ENCODE assay signal across 15 mouse cellular contexts in the genomic region with DNA sequence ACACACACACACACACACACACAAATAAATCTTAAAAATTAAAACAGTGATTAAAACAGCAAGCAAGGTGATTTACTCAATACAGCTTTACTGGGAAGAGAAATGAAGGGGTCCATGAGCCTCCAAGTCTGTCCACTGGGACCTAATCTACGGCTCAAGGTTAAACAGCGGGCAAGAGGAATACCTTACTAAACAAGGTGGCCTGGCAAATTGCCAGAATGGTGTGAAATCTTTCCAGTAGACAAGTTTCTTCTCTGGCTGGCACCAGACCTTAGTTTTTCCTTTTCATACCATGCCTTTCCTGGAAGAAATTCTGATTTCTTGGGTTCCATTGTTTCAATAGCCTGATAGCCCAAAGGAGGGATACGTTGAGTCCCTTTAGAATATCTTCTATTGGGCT. TPM values are rescaled to one million over a fixed set of nuclear protein-coding genes. Genes with fewer than 3 reads are reported as not detected.
A peak's percentile ranks its signal among the peaks of the same experiment; 100 is the strongest.
DNase-seq lines count a peak whose midpoint lies in the region; ATAC-seq and TF ChIP-seq lines count a peak whose summit lies in the region.
"Had no signal": no experiment of that assay in that cellular context is flagged by ENCODE, and none has a peak within 500 bp of the region (broad histone marks: within the 10 kb centered on the region; RNA-seq: fewer than 3 reads in every experiment).

No protein-coding gene starts in this region.

- WGBS in embryonic facial prominence, embryonic 14.5 days: 86% methylated on average over 3 of the region's 3 CpGs
- WGBS in embryonic facial prominence, embryonic 10.5 days: 95% methylated on average over 3 of the region's 3 CpGs
- WGBS in kidney, adult 2 months: 45% methylated on average over 3 of the region's 3 CpGs

- H3K27ac ChIP-seq in embryonic facial prominence, embryonic 14.5 days (replicated peaks; ENCODE audit: low read depth, low read length): no peak overlapping the region
- H3K27ac ChIP-seq in embryonic facial prominence, embryonic 10.5 days (replicated peaks): no peak overlapping the region
- peak overlapping the region; percentile 72 for H3K27ac ChIP-seq in kidney, adult 2 months (ENCODE audit: insufficient read depth, low read depth, low read length)
- H3K27ac ChIP-seq: forebrain, embryonic 13.5 days; heart, adult 2 months had no signal

- no peaks in the 10 kb centered on the region for H3K9me3 ChIP-seq in embryonic facial prominence, embryonic 14.5 days (ENCODE audit: control insufficient read depth, low read length)
- no peaks in the 10 kb centered on the region for H3K9me3 ChIP-seq in embryonic facial prominence, embryonic 10.5 days
- H3K9me3 ChIP-seq: forebrain, embryonic 13.5 days; hindbrain, embryonic 15.5 days; liver, embryonic 13.5 days; midbrain, embryonic 13.5 days had no signal

- no peaks in the 10 kb centered on the region for H3K36me3 ChIP-seq in embryonic facial prominence, embryonic 14.5 days (ENCODE audit: control insufficient read depth, insufficient read depth, low read length)
- H3K36me3 ChIP-seq in embryonic facial prominence, embryonic 10.5 days (replicated peaks): no peaks in the 10 kb centered on the region
- H3K36me3 ChIP-seq in kidney, adult 2 months (ENCODE audit: control insufficient read depth, insufficient read depth, low read length): no peaks in the 10 kb centered on the region; the same call in 1 of the 2 replicates
- H3K36me3 ChIP-seq: hindbrain, embryonic 15.5 days; liver, embryonic 13.5 days; midbrain, embryonic 13.5 days had no signal

- H3K4me2 ChIP-seq in embryonic facial prominence, embryonic 14.5 days (ENCODE audit: low read depth, low read length): no peak overlapping the region

- no peaks in the 10 kb centered on the region for H3K27me3 ChIP-seq in embryonic facial prominence, embryonic 14.5 days (replicated peaks; ENCODE audit: control insufficient read depth, insufficient read depth, low read length)
- no peaks in the 10 kb centered on the region for H3K27me3 ChIP-seq in embryonic facial prominence, embryonic 10.5 days (replicated peaks; ENCODE audit: low read depth, poor library complexity, severe bottlenecking)
- no peaks in the 10 kb centered on the region for H3K27me3 ChIP-seq in kidney, adult 2 months (replicated peaks; ENCODE audit: control insufficient read depth, insufficient read depth, low read length)
- H3K27me3 ChIP-seq: forebrain, embryonic 13.5 days; hindbrain, embryonic 15.5 days; liver, embryonic 13.5 days; midbrain, embryonic 13.5 days had no signal

- TF ChIP-seq CTCF in kidney, adult 2 months (conservative IDR thresholded peaks at IDR 0.05; ENCODE audit: insufficient read depth, insufficient read length, low read depth, low read length): no peak

- DNase-seq in embryonic facial prominence, embryonic 14.5 days (ENCODE audit: low spot score): peak; percentile 47
- no peak for DNase-seq in embryonic facial prominence, embryonic 10.5 days (ENCODE audit: low spot score)
- peak; percentile 53 for DNase-seq in kidney, adult 11 months
- no peak for DNase-seq in kidney, adult 18-20 months
- peak; percentile 76 for DNase-seq in kidney, adult 2 months
- DNase-seq in kidney, postnatal 10 days: peak; percentile 71
- DNase-seq in natural killer cell, adult 2 months (ENCODE audit: low spot score in 2 of 2): no peak
- DNase-seq: B cell, adult 2 months; right cerebral cortex, postnatal 25 days had no signal

- peaks cover 11% of the 10 kb centered on the region for H3K4me1 ChIP-seq in embryonic facial prominence, embryonic 14.5 days (ENCODE audit: control insufficient read depth, insufficient read depth, low read length)
- peaks cover 18% of the 10 kb centered on the region for H3K4me1 ChIP-seq in embryonic facial prominence, embryonic 10.5 days
- peaks cover 12% of the 10 kb centered on the region for H3K4me1 ChIP-seq in kidney, adult 2 months (ENCODE audit: control insufficient read depth, insufficient read depth, low read length)

- TF ChIP-seq POLR2A in kidney, adult 2 months (IDR thresholded peaks at IDR 0.05; ENCODE audit: low read depth, low read length): no peak

- H3K9ac ChIP-seq in embryonic facial prominence, embryonic 14.5 days (ENCODE audit: low read depth, low read length): no peak overlapping the region

- H3K4me3 ChIP-seq in embryonic facial prominence, embryonic 14.5 days (ENCODE audit: low read depth, low read length): no peak overlapping the region
- no peak overlapping the region for H3K4me3 ChIP-seq in embryonic facial prominence, embryonic 10.5 days
- H3K4me3 ChIP-seq in kidney, adult 2 months (ENCODE audit: insufficient read depth, low read depth, low read length): no peak overlapping the region

- ATAC-seq in embryonic facial prominence, embryonic 14.5 days (ENCODE audit: low read depth): no peak
- no peak for ATAC-seq in megakaryocyte-erythroid progenitor cell, adult 5-6 weeks (replicated peaks; ENCODE audit: low FRiP score, low TSS enrichment, poor library complexity, severe bottlenecking)

RNA-seq across cellular contexts. Expression of a gene that starts 0.7 kb away (rescaled TPM):
- 25.8 and 26.4 TPM in 2 replicates for polyA plus RNA-seq in embryonic facial prominence, embryonic 14.5 days (2014; fragmentation: Nextera tagmentation; extraction: Ambion mirVana)
- 16.4 and 17.0 TPM in 2 replicates for polyA plus RNA-seq in embryonic facial prominence, embryonic 10.5 days (2016; fragmentation: Nextera tagmentation; extraction: Ambion mirVana)
- 392 and 452 TPM in 2 replicates for polyA plus RNA-seq in kidney, adult 2 months (2012; rRNA removed)
- 6.0 and 9.8 TPM in 2 replicates for total RNA-seq in megakaryocyte-erythroid progenitor cell, adult 5-6 weeks (2014; fragmentation: Nextera tagmentation)
- 1.9 TPM in 1 of 2 replicates, not detected in the other for total RNA-seq in megakaryocyte-erythroid progenitor cell, adult 5-6 weeks (2017)

RNA-seq across cellular contexts. Expression of a gene that starts 59.0 kb away (rescaled TPM):
- 64.3 and 73.8 TPM in 2 replicates for polyA plus RNA-seq in embryonic facial prominence, embryonic 14.5 days (2014; fragmentation: Nextera tagmentation; extraction: Ambion mirVana)
- 65.4 and 68.5 TPM in 2 replicates for polyA plus RNA-seq in embryonic facial prominence, embryonic 10.5 days (2016; fragmentation: Nextera tagmentation; extraction: Ambion mirVana)
- 37.8 and 39.7 TPM in 2 replicates for polyA plus RNA-seq in kidney, adult 2 months (2012; rRNA removed)
- total RNA-seq in megakaryocyte-erythroid progenitor cell, adult 5-6 weeks (2014; fragmentation: Nextera tagmentation): 18.2 and 34.1 TPM in 2 replicates
- total RNA-seq in megakaryocyte-erythroid progenitor cell, adult 5-6 weeks (2017): 7.0 and 25.2 TPM in 2 replicates

Comparison
In these comparisons a context has a peak if more than half of its experiments do, and no peak if none do; other contexts are left out.
1. DNase-seq: peak in embryonic facial prominence, embryonic 14.5 days (single experiment), kidney, adult 11 months (single experiment), kidney, adult 2 months (single experiment) and kidney, postnatal 10 days (single experiment); none in embryonic facial prominence, embryonic 10.5 days (single experiment), kidney, adult 18-20 months (single experiment) and natural killer cell, adult 2 months (0 of 2).
2. RNA of a gene that starts 0.7 kb away (polyA plus RNA-seq): 392 to 452 TPM in kidney, adult 2 months; 25.8 to 26.4 TPM in embryonic facial prominence, embryonic 14.5 days and 16.4 to 17.0 TPM in embryonic facial prominence, embryonic 10.5 days; every median in the first group is over 10 times any median in the second.